Mouse (Mus musculus): Measurements from ENCODE around the gene Slc16a2. TPM values are rescaled to one million over a fixed set of nuclear protein-coding genes. Genes with fewer than 3 reads are reported as not detected.
A peak's percentile ranks its signal among the peaks of the same experiment; 100 is the strongest.

Gene Slc16a2
- polyA plus RNA-seq (2012; rRNA removed) (44.1 and 70.7 TPM in 2 replicates), polyA plus RNA-seq (2014; fragmentation: Nextera tagmentation; extraction: Ambion mirVana) (49.6 and 53.3 TPM in 2 replicates)

DNA sequence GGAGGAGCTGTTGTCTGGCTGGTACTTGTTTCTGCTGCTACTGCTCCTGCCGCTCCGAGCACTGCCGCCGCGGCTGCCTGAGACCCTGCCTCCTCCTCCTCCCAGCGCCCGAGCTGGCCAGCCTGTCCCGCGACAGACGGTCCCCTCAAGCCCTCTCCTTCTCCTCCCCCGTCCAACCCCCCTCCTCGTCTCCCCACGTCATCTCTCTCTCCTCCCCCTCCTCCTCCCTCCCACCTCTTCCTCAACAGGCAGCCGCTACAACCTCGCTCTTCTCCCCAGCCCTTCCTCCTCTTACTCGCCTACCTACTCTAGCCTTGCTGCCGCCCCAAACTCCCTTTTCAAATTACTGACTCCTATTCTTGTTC is at the start of gene Slc16a2:
Slc16a2 (minus strand) TSS at position 152 of the 365 bp plus-strand sequence.
- DNase-seq (ENCODE audit: low spot score) (peak; percentile 66), ATAC-seq (ENCODE audit: low FRiP score, low read depth) (peak; percentile 85)
- H3K4me1 ChIP-seq (ENCODE audit: control insufficient read depth, insufficient read depth, low read length): peaks cover 4% of the 10 kb centered on the region
- H3K4me2 ChIP-seq (replicated peaks; ENCODE audit: low read depth, low read length, severe bottlenecking): peak within 1 kb of the TSS; percentile 65
- H3K9me3 ChIP-seq (ENCODE audit: control insufficient read depth, low read length): no peaks in the 10 kb centered on the region
- H3K36me3 ChIP-seq (ENCODE audit: control insufficient read depth, insufficient read depth, low read length): no peaks in the 10 kb centered on the region
- TF ChIP-seq POLR2A (IDR thresholded peaks at IDR 0.05; ENCODE audit: borderline replicate concordance, extremely low read depth, insufficient read depth, insufficient read length): peak; percentile 60; the same call in 1 of the 2 replicates
- no peaks in the 10 kb centered on the region for H3K27me3 ChIP-seq (ENCODE audit: control insufficient read depth, insufficient read depth, low read length)
- H3K9ac ChIP-seq (ENCODE audit: low read depth, low read length, severe bottlenecking): peak within 1 kb of the TSS; percentile 65
- WGBS: 8% methylated on average over 10 of the region's 17 CpGs
- peak within 1 kb of the TSS; percentile 53 for H3K4me3 ChIP-seq (replicated peaks; ENCODE audit: low read length)
- H3K27ac ChIP-seq (replicated peaks; ENCODE audit: low read depth, low read length): peak within 1 kb of the TSS; percentile 90

DNA sequence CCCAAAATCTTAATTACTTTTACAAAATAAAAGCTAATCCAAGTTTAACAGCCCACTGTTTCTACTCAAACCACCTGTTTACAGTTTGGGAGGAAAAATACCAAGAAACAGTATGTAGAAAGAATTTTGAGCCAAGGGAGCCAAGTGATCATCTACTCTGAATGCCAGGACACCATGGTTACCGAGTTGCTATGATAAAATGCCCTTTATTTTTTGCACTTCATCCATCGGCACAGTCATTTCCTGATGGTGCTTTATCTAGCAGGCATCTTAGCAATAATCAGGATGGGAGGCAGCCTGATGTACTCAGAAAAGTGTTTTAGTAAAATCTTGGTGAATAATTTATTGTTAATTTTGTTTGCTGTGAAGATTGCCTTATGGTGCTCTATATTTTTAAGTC is 41.7 kb upstream of the Slc16a2 start:
- Histone ChIP-seq H3K4me2 (replicated peaks; ENCODE audit: low read depth, low read length, severe bottlenecking) (no peak overlapping the region), H3K36me3 (ENCODE audit: control insufficient read depth, insufficient read depth, low read length) (no peaks in the 10 kb centered on the region), H3K4me3 (replicated peaks; ENCODE audit: low read length) (no peak overlapping the region), H3K9ac (ENCODE audit: low read depth, low read length, severe bottlenecking) (no peak overlapping the region), H3K9me3 (ENCODE audit: control insufficient read depth, low read length) (no peaks in the 10 kb centered on the region), H3K4me1 (ENCODE audit: control insufficient read depth, insufficient read depth, low read length) (no peaks in the 10 kb centered on the region), H3K27ac (replicated peaks; ENCODE audit: low read depth, low read length) (no peak overlapping the region), H3K27me3 (ENCODE audit: control insufficient read depth, insufficient read depth, low read length) (no peaks in the 10 kb centered on the region)
- no peak for TF ChIP-seq POLR2A (IDR thresholded peaks at IDR 0.05; ENCODE audit: borderline replicate concordance, extremely low read depth, insufficient read depth, insufficient read length)
- DNase-seq (ENCODE audit: low spot score) (no peak), ATAC-seq (ENCODE audit: low FRiP score, low read depth) (no peak)
- 64% methylated on average over 2 of the region's 2 CpGs for WGBS

DNA sequence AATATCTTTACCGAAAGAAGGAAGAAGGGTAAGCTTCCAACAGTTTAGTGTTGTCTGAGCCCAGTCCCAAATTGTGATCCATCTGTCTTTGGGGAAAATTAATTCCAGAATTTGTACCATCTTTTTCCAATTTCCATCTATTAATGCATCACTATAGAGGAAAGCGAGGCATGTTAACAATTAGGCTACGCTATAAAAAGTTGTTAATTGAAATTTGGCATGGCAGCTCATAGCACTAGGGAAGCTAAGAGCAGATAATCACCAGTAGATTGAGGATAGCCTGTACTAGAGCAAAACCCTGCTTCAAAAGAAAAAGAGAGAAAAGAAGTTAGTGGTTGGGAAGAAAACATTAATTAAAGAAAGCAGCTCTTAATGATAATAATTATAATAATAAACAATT is 41.1 kb upstream of the Slc16a2 start:
- H3K4me1 ChIP-seq (ENCODE audit: control insufficient read depth, insufficient read depth, low read length): no peaks in the 10 kb centered on the region
- no peaks in the 10 kb centered on the region for H3K36me3 ChIP-seq (ENCODE audit: control insufficient read depth, insufficient read depth, low read length)
- TF ChIP-seq POLR2A (IDR thresholded peaks at IDR 0.05; ENCODE audit: borderline replicate concordance, extremely low read depth, insufficient read depth, insufficient read length): no peak
- WGBS: 51% methylated on average over 3 of the region's 3 CpGs
- ATAC-seq (ENCODE audit: low FRiP score, low read depth) (no peak), DNase-seq (ENCODE audit: low spot score) (no peak)
- H3K9ac ChIP-seq (ENCODE audit: low read depth, low read length, severe bottlenecking): no peak overlapping the region
- H3K27ac ChIP-seq (replicated peaks; ENCODE audit: low read depth, low read length): no peak overlapping the region
- H3K4me3 ChIP-seq (replicated peaks; ENCODE audit: low read length): no peak overlapping the region
- H3K4me2 ChIP-seq (replicated peaks; ENCODE audit: low read depth, low read length, severe bottlenecking): no peak overlapping the region
- H3K27me3 ChIP-seq (ENCODE audit: control insufficient read depth, insufficient read depth, low read length): no peaks in the 10 kb centered on the region
- no peaks in the 10 kb centered on the region for H3K9me3 ChIP-seq (ENCODE audit: control insufficient read depth, low read length)

DNA sequence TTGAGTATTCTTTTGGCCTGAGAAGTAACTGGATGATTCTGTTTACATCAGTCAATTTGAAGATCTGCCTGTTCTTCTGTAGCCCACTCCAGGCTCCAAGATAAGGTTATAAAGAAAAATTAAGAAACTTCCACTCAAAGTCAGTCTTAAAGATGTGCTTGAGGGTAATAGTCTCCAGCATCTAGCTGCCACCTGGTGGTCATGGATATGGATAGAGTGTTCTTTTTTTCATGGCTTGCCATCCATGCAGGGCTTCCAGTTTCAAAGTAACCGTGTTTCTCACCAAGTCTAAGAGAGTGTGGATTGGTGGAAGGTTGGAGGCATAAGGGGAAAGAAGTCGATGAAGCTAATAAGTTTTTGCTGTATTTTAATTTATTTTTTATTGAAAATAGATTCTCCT is 23.5 kb upstream of the Slc16a2 start:
- 47% methylated on average over 2 of the region's 2 CpGs for WGBS
- Histone ChIP-seq H3K4me1 (ENCODE audit: control insufficient read depth, insufficient read depth, low read length) (no peaks in the 10 kb centered on the region), H3K27me3 (ENCODE audit: control insufficient read depth, insufficient read depth, low read length) (no peaks in the 10 kb centered on the region; the same call in 1 of the 2 replicates), H3K9ac (ENCODE audit: low read depth, low read length, severe bottlenecking) (no peak overlapping the region), H3K9me3 (ENCODE audit: control insufficient read depth, low read length) (no peaks in the 10 kb centered on the region), H3K27ac (replicated peaks; ENCODE audit: low read depth, low read length) (no peak overlapping the region), H3K4me3 (replicated peaks; ENCODE audit: low read length) (no peak overlapping the region), H3K4me2 (replicated peaks; ENCODE audit: low read depth, low read length, severe bottlenecking) (no peak overlapping the region), H3K36me3 (ENCODE audit: control insufficient read depth, insufficient read depth, low read length) (no peaks in the 10 kb centered on the region)
- TF ChIP-seq POLR2A (IDR thresholded peaks at IDR 0.05; ENCODE audit: borderline replicate concordance, extremely low read depth, insufficient read depth, insufficient read length): no peak
- ATAC-seq (ENCODE audit: low FRiP score, low read depth) (no peak), DNase-seq (ENCODE audit: low spot score) (peak; percentile 40)

DNA sequence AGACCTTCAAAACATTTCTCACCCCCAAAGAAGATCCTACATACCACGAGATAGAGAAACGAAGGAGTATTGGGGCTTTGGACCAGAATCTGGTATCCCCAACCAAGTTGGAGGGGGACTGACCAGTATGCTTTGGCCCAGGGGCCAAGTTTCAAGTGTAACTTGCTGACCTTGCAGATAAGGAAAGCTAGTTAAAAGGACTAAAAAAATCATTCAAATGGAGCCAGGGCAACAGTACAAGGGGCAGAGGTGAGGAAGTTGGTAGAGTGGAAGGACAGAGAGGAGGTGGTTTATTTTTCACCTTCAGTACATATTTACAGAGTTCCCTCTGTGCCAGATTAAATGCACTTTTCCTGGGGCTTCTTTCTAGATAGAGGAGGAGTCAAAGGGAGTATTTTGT is 7.1 kb upstream of the Slc16a2 start:
- no peaks in the 10 kb centered on the region for H3K27me3 ChIP-seq (ENCODE audit: control insufficient read depth, insufficient read depth, low read length)
- no peak for TF ChIP-seq POLR2A (IDR thresholded peaks at IDR 0.05; ENCODE audit: borderline replicate concordance, extremely low read depth, insufficient read depth, insufficient read length)
- no peaks in the 10 kb centered on the region for H3K9me3 ChIP-seq (ENCODE audit: control insufficient read depth, low read length)
- WGBS: 81% methylated on average over 2 of the region's 2 CpGs
- H3K27ac ChIP-seq (replicated peaks; ENCODE audit: low read depth, low read length): no peak overlapping the region
- no peak overlapping the region for H3K9ac ChIP-seq (ENCODE audit: low read depth, low read length, severe bottlenecking)
- ATAC-seq (ENCODE audit: low FRiP score, low read depth) (no peak), DNase-seq (ENCODE audit: low spot score) (no peak)
- no peaks in the 10 kb centered on the region for H3K4me1 ChIP-seq (ENCODE audit: control insufficient read depth, insufficient read depth, low read length)
- no peak overlapping the region for H3K4me2 ChIP-seq (replicated peaks; ENCODE audit: low read depth, low read length, severe bottlenecking)
- H3K4me3 ChIP-seq (replicated peaks; ENCODE audit: low read length): no peak overlapping the region
- H3K36me3 ChIP-seq (ENCODE audit: control insufficient read depth, insufficient read depth, low read length): no peaks in the 10 kb centered on the region

Data from limb, embryonic 14.5 days (tissue).